21 mouse cellular contexts compared by ENCODE assay signal in genomic region chr9:82807635-82808034, GRCm38 (mm10). TPM values are rescaled to one million over a fixed set of nuclear protein-coding genes. Genes with fewer than 3 reads are reported as not detected.
A peak's percentile ranks its signal among the peaks of the same experiment; 100 is the strongest.
DNase-seq lines count a peak whose midpoint lies in the region; ATAC-seq and TF ChIP-seq lines count a peak whose summit lies in the region.
"Had no signal": no experiment of that assay in that cellular context is flagged by ENCODE, and none has a peak within 500 bp of the region (broad histone marks: within the 10 kb centered on the region; RNA-seq: fewer than 3 reads in every experiment).

No protein-coding gene starts in this region.

- no peak for ATAC-seq in forebrain, postnatal 0 days
- ATAC-seq in hindbrain, embryonic 11.5 days (ENCODE audit: low FRiP score), result peak; percentile 80
- no peak for ATAC-seq in hindbrain, postnatal 0 days
- ATAC-seq in kidney, embryonic 16.5 days (ENCODE audit: low FRiP score, low TSS enrichment), result peak; percentile 59; the same call in 1 of the 2 replicates
- ATAC-seq in midbrain, embryonic 12.5 days (ENCODE audit: low FRiP score, low read depth), result peak; percentile 64
- no peak for ATAC-seq in midbrain, embryonic 16.5 days
- ATAC-seq: CD4-positive, CD25-positive, alpha-beta regulatory T cell, adult 4 months had no signal

- H3K4me3 ChIP-seq in forebrain, embryonic 10.5 days, result no peak overlapping the region
- no peak overlapping the region for H3K4me3 ChIP-seq in forebrain, postnatal 0 days (ENCODE audit: low read depth, low read length)
- no peak overlapping the region for H3K4me3 ChIP-seq in hindbrain, embryonic 11.5 days (ENCODE audit: low read depth, low read length)
- no peak overlapping the region for H3K4me3 ChIP-seq in hindbrain, postnatal 0 days (ENCODE audit: low read length)
- no peak overlapping the region for H3K4me3 ChIP-seq in kidney, embryonic 16.5 days (ENCODE audit: low read length)
- H3K4me3 ChIP-seq in midbrain, embryonic 12.5 days, result no peak overlapping the region
- H3K4me3 ChIP-seq in midbrain, embryonic 16.5 days (ENCODE audit: low read depth, low read length), result no peak overlapping the region
- H3K4me3 ChIP-seq: embryonic facial prominence, embryonic 10.5 days; heart, adult 2 months; heart, embryonic 15.5 days had no signal

- no peak for DNase-seq in forebrain, embryonic 10.5 days (ENCODE audit: extremely low spot score, low spot score)
- no peak for DNase-seq in forebrain, postnatal 0 days
- no peak for DNase-seq in hindbrain, embryonic 11.5 days (ENCODE audit: low spot score)
- no peak for DNase-seq in hindbrain, postnatal 0 days (ENCODE audit: low spot score)
- no peak for DNase-seq in kidney, postnatal 25 days
- DNase-seq: adrenal gland, adult 8-10 months; adrenal gland, postnatal 36 days; B cell, adult 2 months; cerebellum, adult 2 months; cerebellum, postnatal 10 days; gastrocnemius, postnatal 14 days; heart, adult 2 months; heart, postnatal 14 days had no signal

- H3K4me1 ChIP-seq in forebrain, embryonic 10.5 days, result peaks cover 35% of the 10 kb centered on the region
- H3K4me1 ChIP-seq in forebrain, postnatal 0 days (ENCODE audit: insufficient read depth), result no peaks in the 10 kb centered on the region
- H3K4me1 ChIP-seq in hindbrain, embryonic 11.5 days (replicated peaks; ENCODE audit: control insufficient read depth, insufficient read depth, low read length), result no peaks in the 10 kb centered on the region
- no peaks in the 10 kb centered on the region for H3K4me1 ChIP-seq in hindbrain, postnatal 0 days (ENCODE audit: insufficient read depth, low read length)
- 0 out of 2 replicates have a peak, but pooled peaks cover 5% of the 10 kb centered on the region for H3K4me1 ChIP-seq in kidney, embryonic 16.5 days (ENCODE audit: insufficient read depth, low read length)
- H3K4me1 ChIP-seq in midbrain, embryonic 12.5 days, result peaks cover 13% of the 10 kb centered on the region
- no peaks in the 10 kb centered on the region for H3K4me1 ChIP-seq in midbrain, embryonic 16.5 days (ENCODE audit: control insufficient read depth, insufficient read depth, low read length)
- H3K4me1 ChIP-seq: heart, embryonic 15.5 days had no signal

- no peaks in the 10 kb centered on the region; the same call in 1 of the 2 replicates for H3K27me3 ChIP-seq in forebrain, embryonic 10.5 days (ENCODE audit: poor library complexity, severe bottlenecking)
- no peaks in the 10 kb centered on the region for H3K27me3 ChIP-seq in forebrain, postnatal 0 days (ENCODE audit: insufficient read depth, low read length)
- no peaks in the 10 kb centered on the region for H3K27me3 ChIP-seq in hindbrain, embryonic 11.5 days (ENCODE audit: control insufficient read depth, insufficient read depth, low read length)
- no peaks in the 10 kb centered on the region for H3K27me3 ChIP-seq in hindbrain, postnatal 0 days (ENCODE audit: insufficient read depth, low read length)
- no peaks in the 10 kb centered on the region for H3K27me3 ChIP-seq in kidney, embryonic 16.5 days (ENCODE audit: insufficient read depth, low read length)
- no peaks in the 10 kb centered on the region for H3K27me3 ChIP-seq in midbrain, embryonic 12.5 days
- no peaks in the 10 kb centered on the region for H3K27me3 ChIP-seq in midbrain, embryonic 16.5 days (ENCODE audit: control insufficient read depth, insufficient read depth, low read depth, low read length)
- H3K27me3 ChIP-seq: heart, embryonic 15.5 days had no signal

- H3K9me3 ChIP-seq in forebrain, embryonic 10.5 days, result 0 out of 2 replicates have a peak, but pooled peaks cover under 1% of the 10 kb centered on the region
- no peaks in the 10 kb centered on the region for H3K9me3 ChIP-seq in forebrain, postnatal 0 days (ENCODE audit: low read length)
- H3K9me3 ChIP-seq in hindbrain, embryonic 11.5 days (ENCODE audit: control insufficient read depth, low read length), result no peaks in the 10 kb centered on the region
- H3K9me3 ChIP-seq in hindbrain, postnatal 0 days (ENCODE audit: low read length), result no peaks in the 10 kb centered on the region
- no peaks in the 10 kb centered on the region for H3K9me3 ChIP-seq in kidney, embryonic 16.5 days (ENCODE audit: low read length)
- no peaks in the 10 kb centered on the region for H3K9me3 ChIP-seq in midbrain, embryonic 12.5 days
- H3K9me3 ChIP-seq in midbrain, embryonic 16.5 days (replicated peaks; ENCODE audit: control insufficient read depth, low read length, poor library complexity, severe bottlenecking), result no peaks in the 10 kb centered on the region
- H3K9me3 ChIP-seq: embryonic facial prominence, embryonic 10.5 days; G1E; heart, embryonic 15.5 days had no signal

- peak overlapping the region; percentile 66 for H3K27ac ChIP-seq in forebrain, embryonic 10.5 days
- no peak overlapping the region for H3K27ac ChIP-seq in forebrain, postnatal 0 days (ENCODE audit: low read depth, low read length)
- no peak overlapping the region for H3K27ac ChIP-seq in hindbrain, embryonic 11.5 days (ENCODE audit: low read depth, low read length)
- H3K27ac ChIP-seq in hindbrain, postnatal 0 days, result no peak overlapping the region
- H3K27ac ChIP-seq in kidney, embryonic 16.5 days (ENCODE audit: low read length), result no peak overlapping the region
- H3K27ac ChIP-seq in midbrain, embryonic 12.5 days (replicated peaks), result no peak overlapping the region
- H3K27ac ChIP-seq in midbrain, embryonic 16.5 days (ENCODE audit: low read length), result no peak overlapping the region
- H3K27ac ChIP-seq: embryonic facial prominence, embryonic 10.5 days; heart, adult 2 months; heart, embryonic 15.5 days had no signal

- WGBS in forebrain, embryonic 10.5 days, result 28% methylated on average over 5 of the region's 5 CpGs
- 25% methylated on average over 5 of the region's 5 CpGs for WGBS in forebrain, postnatal 0 days
- 37% methylated on average over 5 of the region's 5 CpGs for WGBS in hindbrain, embryonic 11.5 days
- WGBS in hindbrain, postnatal 0 days, result 37% methylated on average over 5 of the region's 5 CpGs
- 36% methylated on average over 5 of the region's 5 CpGs for WGBS in kidney, embryonic 16.5 days
- 26% methylated on average over 5 of the region's 5 CpGs for WGBS in midbrain, embryonic 12.5 days
- WGBS in midbrain, embryonic 16.5 days, result 31% methylated on average over 5 of the region's 5 CpGs

- no peak overlapping the region for H3K4me2 ChIP-seq in forebrain, postnatal 0 days (ENCODE audit: low read depth)
- H3K4me2 ChIP-seq in hindbrain, embryonic 11.5 days (replicated peaks; ENCODE audit: low read depth, low read length), result no peak overlapping the region
- H3K4me2 ChIP-seq in hindbrain, postnatal 0 days (ENCODE audit: low read depth, low read length), result no peak overlapping the region
- H3K4me2 ChIP-seq in kidney, embryonic 16.5 days (replicated peaks; ENCODE audit: low read depth, low read length), result no peak overlapping the region
- H3K4me2 ChIP-seq in midbrain, embryonic 12.5 days (replicated peaks), result no peak overlapping the region
- no peak overlapping the region for H3K4me2 ChIP-seq in midbrain, embryonic 16.5 days (ENCODE audit: low read length)
- H3K4me2 ChIP-seq: heart, embryonic 11.5 days; heart, embryonic 15.5 days had no signal

- no peaks in the 10 kb centered on the region for H3K36me3 ChIP-seq in forebrain, embryonic 10.5 days (replicated peaks)
- no peaks in the 10 kb centered on the region for H3K36me3 ChIP-seq in forebrain, postnatal 0 days (ENCODE audit: insufficient read depth)
- H3K36me3 ChIP-seq in hindbrain, embryonic 11.5 days (ENCODE audit: control insufficient read depth, insufficient read depth, low read length), result no peaks in the 10 kb centered on the region
- H3K36me3 ChIP-seq in hindbrain, postnatal 0 days (ENCODE audit: insufficient read depth, low read length), result no peaks in the 10 kb centered on the region
- no peaks in the 10 kb centered on the region for H3K36me3 ChIP-seq in kidney, embryonic 16.5 days (ENCODE audit: insufficient read depth, low read length)
- H3K36me3 ChIP-seq in midbrain, embryonic 12.5 days, result no peaks in the 10 kb centered on the region
- H3K36me3 ChIP-seq in midbrain, embryonic 16.5 days (ENCODE audit: control insufficient read depth, insufficient read depth, low read length), result no peaks in the 10 kb centered on the region
- H3K36me3 ChIP-seq: embryonic facial prominence, embryonic 10.5 days; G1E; heart, embryonic 15.5 days had no signal

- TF ChIP-seq CTCF in forebrain, postnatal 0 days (IDR thresholded peaks at IDR 0.05; ENCODE audit: low read depth), result no peak
- no peak for TF ChIP-seq CTCF in hindbrain, postnatal 0 days (IDR thresholded peaks at IDR 0.05; ENCODE audit: low read depth)

- no peak overlapping the region for H3K9ac ChIP-seq in forebrain, postnatal 0 days
- H3K9ac ChIP-seq in hindbrain, embryonic 11.5 days (ENCODE audit: low read depth, low read length), result no peak overlapping the region
- H3K9ac ChIP-seq in hindbrain, postnatal 0 days (replicated peaks; ENCODE audit: low read length), result no peak overlapping the region
- no peak overlapping the region for H3K9ac ChIP-seq in kidney, embryonic 16.5 days (replicated peaks; ENCODE audit: low read length)
- H3K9ac ChIP-seq in midbrain, embryonic 12.5 days (replicated peaks), result no peak overlapping the region
- H3K9ac ChIP-seq in midbrain, embryonic 16.5 days (ENCODE audit: low read depth, low read length), result no peak overlapping the region
- H3K9ac ChIP-seq: heart, embryonic 15.5 days had no signal

RNA-seq across cellular contexts. Expression of gene Irak1bp1, which starts 21.7 kb away (rescaled TPM):
- polyA plus RNA-seq in forebrain, embryonic 10.5 days (2016; fragmentation: Nextera tagmentation; extraction: Ambion mirVana), result 27.5 and 29.8 TPM in 2 replicates
- total RNA-seq in forebrain, postnatal 0 days (2014; rRNA removed), result 44.4 and 46.9 TPM in 2 replicates
- polyA plus RNA-seq in forebrain, postnatal 0 days (2015; fragmentation: Nextera tagmentation; extraction: Ambion mirVana), result 52.0 and 61.4 TPM in 2 replicates
- polyA plus RNA-seq in hindbrain, embryonic 11.5 days (2014; fragmentation: Nextera tagmentation; extraction: Ambion mirVana), result 33.2 and 35.0 TPM in 2 replicates
- 21.3 and 27.0 TPM in 2 replicates for total RNA-seq in hindbrain, postnatal 0 days (2014; rRNA removed)
- polyA plus RNA-seq in hindbrain, postnatal 0 days (2015; fragmentation: Nextera tagmentation; extraction: Ambion mirVana), result 40.5 and 42.3 TPM in 2 replicates
- 19.4 and 20.4 TPM in 2 replicates for polyA plus RNA-seq in kidney, embryonic 16.5 days (2015; fragmentation: Nextera tagmentation; extraction: Ambion mirVana)
- 22.5 and 27.2 TPM in 2 replicates for polyA plus RNA-seq in midbrain, embryonic 12.5 days (2016; fragmentation: Nextera tagmentation; extraction: Ambion mirVana)
- polyA plus RNA-seq in midbrain, embryonic 16.5 days (2015; fragmentation: Nextera tagmentation; extraction: Ambion mirVana), result 35.3 and 38.6 TPM in 2 replicates

Comparison
In these comparisons a context has a peak if more than half of its experiments do, and no peak if none do; other contexts are left out.
1. ATAC-seq: peak in hindbrain, embryonic 11.5 days (single experiment), kidney, embryonic 16.5 days (single experiment) and midbrain, embryonic 12.5 days (single experiment); none in forebrain, postnatal 0 days (single experiment), hindbrain, postnatal 0 days (single experiment) and midbrain, embryonic 16.5 days (single experiment).